Mouse (Mus musculus): ENCODE data around the gene Ryr3. TPM values are rescaled to one million over a fixed set of nuclear protein-coding genes. Genes with fewer than 3 reads are reported as not detected.
A peak's percentile ranks its signal among the peaks of the same experiment; 100 is the strongest.

Ryr3 gene
- polyA plus RNA-seq, 1 experiment = 5.3 TPM

DNA sequence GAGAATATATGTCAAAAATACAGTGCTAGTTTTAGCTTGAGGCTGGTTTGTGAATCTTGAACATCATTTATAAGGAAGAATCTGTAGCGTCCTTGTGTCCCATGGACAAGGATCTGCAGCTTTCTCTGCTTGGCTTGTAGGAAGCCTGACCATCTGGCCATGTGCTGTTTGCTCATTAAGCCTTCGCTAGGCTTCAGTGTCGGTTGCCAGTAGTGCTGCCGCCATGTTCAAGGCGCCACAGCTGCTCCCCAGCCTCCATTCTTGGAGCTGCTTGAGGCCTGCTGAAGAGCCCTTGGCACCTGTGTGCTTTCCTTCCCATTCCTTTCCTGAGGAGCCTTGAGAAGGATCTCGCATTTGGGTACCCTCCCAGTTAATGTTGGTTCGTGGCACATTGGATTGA is 602.5 kb downstream of the Ryr3 start:
- no peak overlapping the region for H3ac ChIP-seq (ENCODE audit: control insufficient read depth, insufficient read length)
- no peaks in the 10 kb centered on the region for H3K27me3 ChIP-seq (ENCODE audit: control insufficient read depth, insufficient read depth, insufficient read length)
- no peaks in the 10 kb centered on the region for H3K36me3 ChIP-seq (ENCODE audit: control insufficient read depth, insufficient read depth)
- no peak for TF ChIP-seq CEBPB (IDR thresholded peaks at IDR 0.05; ENCODE audit: insufficient read depth, poor library complexity, severe bottlenecking)
- TF ChIP-seq TCF12 (IDR thresholded peaks at IDR 0.05; ENCODE audit: insufficient read depth, poor library complexity, severe bottlenecking) = no peak
- no peak for TF ChIP-seq E2F4 (IDR thresholded peaks at IDR 0.05; ENCODE audit: insufficient read depth)
- no peak for TF ChIP-seq POLR2AphosphoS2 (IDR thresholded peaks at IDR 0.05; ENCODE audit: insufficient read length, low read depth)
- no peak for TF ChIP-seq MYOG (IDR thresholded peaks at IDR 0.05; ENCODE audit: control insufficient read depth in 1 of 3, insufficient read depth in 1 of 3, insufficient read length in 2 of 3, low read depth in 2 of 3)
- TF ChIP-seq TCF3 (IDR thresholded peaks at IDR 0.05; ENCODE audit: insufficient read length, low read depth) = no peak
- TF ChIP-seq SRF (IDR thresholded peaks at IDR 0.05; ENCODE audit: control insufficient read depth, insufficient read length, low read depth) = no peak
- no peak for TF ChIP-seq REST (IDR thresholded peaks at IDR 0.05; ENCODE audit: insufficient read depth, insufficient read length)
- TF ChIP-seq POLR2A (IDR thresholded peaks at IDR 0.05; ENCODE audit: insufficient read length, low read depth) = no peak
- no peak for TF ChIP-seq MAX (IDR thresholded peaks at IDR 0.05; ENCODE audit: low read depth)
- no peak for TF ChIP-seq USF1 (IDR thresholded peaks at IDR 0.05; ENCODE audit: low read depth)
- no peak for TF ChIP-seq MYOD1 (IDR thresholded peaks at IDR 0.05; ENCODE audit: control insufficient read depth in 1 of 3, insufficient read length in 2 of 3, low read depth in 2 of 3)
- H3K4me2 ChIP-seq (ENCODE audit: low read depth) = no peak overlapping the region
- H3K4me3 ChIP-seq = no peak overlapping the region
- H3K79me2 ChIP-seq (ENCODE audit: control insufficient read depth, insufficient read depth) = no peaks in the 10 kb centered on the region

DNA sequence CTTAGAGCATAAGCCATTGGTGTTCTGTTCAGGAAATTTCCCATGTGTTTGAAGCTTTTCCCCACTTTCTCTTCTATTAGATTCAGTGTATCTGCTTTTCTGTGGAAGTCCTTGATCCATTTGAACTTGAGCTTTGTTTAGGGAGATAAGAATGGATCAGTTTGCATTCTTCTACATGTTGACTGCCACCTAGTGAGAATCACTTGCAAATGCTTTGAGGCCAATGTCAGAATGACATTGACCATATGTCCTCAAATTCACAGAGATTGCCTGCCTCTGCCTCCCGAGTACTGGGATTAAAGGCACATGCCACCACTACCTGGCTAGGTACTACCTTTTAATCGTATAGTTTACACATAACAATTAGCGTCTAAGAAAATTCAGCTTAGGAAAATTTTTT is 604.3 kb downstream of the Ryr3 start:
- Histone ChIP-seq H3K79me2 (ENCODE audit: control insufficient read depth, insufficient read depth) (no peaks in the 10 kb centered on the region), H3K27me3 (ENCODE audit: control insufficient read depth, insufficient read depth, insufficient read length) (no peaks in the 10 kb centered on the region), H3ac (ENCODE audit: control insufficient read depth, insufficient read length) (no peak overlapping the region), H3K36me3 (ENCODE audit: control insufficient read depth, insufficient read depth) (no peaks in the 10 kb centered on the region), H3K4me3 (no peak overlapping the region), H3K4me2 (ENCODE audit: low read depth) (no peak overlapping the region)
- TF ChIP-seq MAX (IDR thresholded peaks at IDR 0.05; ENCODE audit: low read depth) (no peak), TCF12 (IDR thresholded peaks at IDR 0.05; ENCODE audit: insufficient read depth, poor library complexity, severe bottlenecking) (no peak), USF1 (IDR thresholded peaks at IDR 0.05; ENCODE audit: low read depth) (no peak), SRF (IDR thresholded peaks at IDR 0.05; ENCODE audit: control insufficient read depth, insufficient read length, low read depth) (no peak), CEBPB (IDR thresholded peaks at IDR 0.05; ENCODE audit: insufficient read depth, poor library complexity, severe bottlenecking) (no peak), REST (IDR thresholded peaks at IDR 0.05; ENCODE audit: insufficient read depth, insufficient read length) (no peak), POLR2AphosphoS2 (IDR thresholded peaks at IDR 0.05; ENCODE audit: insufficient read length, low read depth) (no peak), E2F4 (IDR thresholded peaks at IDR 0.05; ENCODE audit: insufficient read depth) (no peak), POLR2A (IDR thresholded peaks at IDR 0.05; ENCODE audit: insufficient read length, low read depth) (no peak), MYOD1 (IDR thresholded peaks at IDR 0.05; ENCODE audit: control insufficient read depth in 1 of 3, insufficient read length in 2 of 3, low read depth in 2 of 3) (no peak), MYOG (IDR thresholded peaks at IDR 0.05; ENCODE audit: control insufficient read depth in 1 of 3, insufficient read depth in 1 of 3, insufficient read length in 2 of 3, low read depth in 2 of 3) (no peak), TCF3 (IDR thresholded peaks at IDR 0.05; ENCODE audit: insufficient read length, low read depth) (no peak)

DNA sequence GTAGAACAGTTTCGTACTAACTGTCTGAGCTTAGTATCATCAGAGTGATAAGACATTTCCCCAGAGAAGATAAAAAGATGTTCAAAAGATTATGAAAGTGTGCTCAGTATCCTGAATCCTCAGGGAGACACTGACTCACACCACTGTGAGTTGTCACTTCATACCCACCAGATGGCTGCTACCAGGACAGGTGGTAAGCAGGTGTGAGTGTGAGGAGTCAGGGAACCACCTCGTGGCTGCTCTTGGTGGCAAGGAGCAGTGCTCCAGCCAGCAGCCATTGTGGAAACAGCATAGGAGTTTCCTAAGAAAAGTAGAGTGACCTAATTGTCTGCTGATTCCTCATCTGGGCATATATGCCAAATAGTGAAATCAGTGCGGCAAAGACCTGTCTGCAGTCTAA is 610.4 kb downstream of the Ryr3 start:
- Histone ChIP-seq H3K4me2 (ENCODE audit: low read depth) (no peak overlapping the region), H3K4me3 (no peak overlapping the region), H3K79me2 (ENCODE audit: control insufficient read depth, insufficient read depth) (no peaks in the 10 kb centered on the region), H3ac (ENCODE audit: control insufficient read depth, insufficient read length) (no peak overlapping the region), H3K27me3 (ENCODE audit: control insufficient read depth, insufficient read depth, insufficient read length) (no peaks in the 10 kb centered on the region), H3K36me3 (ENCODE audit: control insufficient read depth, insufficient read depth) (no peaks in the 10 kb centered on the region)
- TF ChIP-seq MYOG (IDR thresholded peaks at IDR 0.05; ENCODE audit: control insufficient read depth in 1 of 3, insufficient read depth in 1 of 3, insufficient read length in 2 of 3, low read depth in 2 of 3) (no peak), USF1 (IDR thresholded peaks at IDR 0.05; ENCODE audit: low read depth) (no peak), MYOD1 (IDR thresholded peaks at IDR 0.05; ENCODE audit: control insufficient read depth in 1 of 3, insufficient read length in 2 of 3, low read depth in 2 of 3) (peak in 1 of 3 experiments; percentile 53), CEBPB (IDR thresholded peaks at IDR 0.05; ENCODE audit: insufficient read depth, poor library complexity, severe bottlenecking) (no peak)

DNA sequence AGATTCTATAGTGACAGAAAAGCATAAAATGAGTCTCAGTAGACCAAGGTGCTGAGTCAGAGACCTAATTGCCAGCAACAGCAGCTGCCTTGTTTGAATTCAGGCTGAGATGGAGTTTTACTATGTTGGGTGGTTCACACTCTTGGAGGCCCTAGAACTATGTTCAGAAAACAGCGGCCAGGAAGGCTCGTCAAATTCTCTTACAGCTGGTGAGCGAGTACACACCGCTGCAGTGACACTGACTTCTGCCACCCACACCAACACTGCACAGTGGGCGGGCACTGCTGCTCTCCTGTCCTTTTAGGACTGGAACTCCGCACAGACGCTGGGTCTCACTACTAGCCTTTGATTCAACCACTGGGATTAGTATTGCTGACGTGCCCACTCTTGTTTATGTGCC is 614.4 kb downstream of the Ryr3 start:
- Histone ChIP-seq H3K79me2 (ENCODE audit: control insufficient read depth, insufficient read depth) (no peaks in the 10 kb centered on the region), H3K4me2 (ENCODE audit: low read depth) (no peak overlapping the region), H3ac (ENCODE audit: control insufficient read depth, insufficient read length) (no peak overlapping the region), H3K4me3 (no peak overlapping the region), H3K36me3 (ENCODE audit: control insufficient read depth, insufficient read depth) (no peaks in the 10 kb centered on the region), H3K27me3 (ENCODE audit: control insufficient read depth, insufficient read depth, insufficient read length) (no peaks in the 10 kb centered on the region)
- TF ChIP-seq POLR2AphosphoS2 (IDR thresholded peaks at IDR 0.05; ENCODE audit: insufficient read length, low read depth) (no peak), CEBPB (IDR thresholded peaks at IDR 0.05; ENCODE audit: insufficient read depth, poor library complexity, severe bottlenecking) (no peak), REST (IDR thresholded peaks at IDR 0.05; ENCODE audit: insufficient read depth, insufficient read length) (no peak), MYOD1 (IDR thresholded peaks at IDR 0.05; ENCODE audit: control insufficient read depth in 1 of 3, insufficient read length in 2 of 3, low read depth in 2 of 3) (no peak), POLR2A (IDR thresholded peaks at IDR 0.05; ENCODE audit: insufficient read length, low read depth) (no peak), TCF12 (IDR thresholded peaks at IDR 0.05; ENCODE audit: insufficient read depth, poor library complexity, severe bottlenecking) (no peak), MYOG (IDR thresholded peaks at IDR 0.05; ENCODE audit: control insufficient read depth in 1 of 3, insufficient read depth in 1 of 3, insufficient read length in 2 of 3, low read depth in 2 of 3) (no peak), SRF (IDR thresholded peaks at IDR 0.05; ENCODE audit: control insufficient read depth, insufficient read length, low read depth) (no peak), E2F4 (IDR thresholded peaks at IDR 0.05; ENCODE audit: insufficient read depth) (no peak), USF1 (IDR thresholded peaks at IDR 0.05; ENCODE audit: low read depth) (no peak), TCF3 (IDR thresholded peaks at IDR 0.05; ENCODE audit: insufficient read length, low read depth) (no peak), MAX (IDR thresholded peaks at IDR 0.05; ENCODE audit: low read depth) (no peak)

DNA sequence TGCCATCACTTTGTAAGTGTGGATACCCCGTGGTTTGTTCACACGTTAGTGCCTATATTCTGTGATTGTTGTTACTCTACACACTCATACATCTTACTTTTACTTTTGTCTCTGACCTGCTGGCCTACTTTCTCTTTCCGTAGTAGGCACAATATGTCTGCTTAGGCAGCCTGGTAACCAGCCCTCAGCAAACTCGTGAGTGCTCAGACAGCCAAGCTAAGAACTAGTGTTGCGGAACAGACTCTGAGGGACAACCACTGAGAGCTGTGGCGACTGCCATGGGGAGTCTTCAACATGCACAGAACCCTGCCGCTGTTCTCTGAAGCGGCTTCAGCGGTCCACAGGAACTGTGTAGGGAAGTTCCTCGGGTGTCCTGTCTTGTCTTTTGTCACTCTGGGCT is 616.7 kb downstream of the Ryr3 start:
- Histone ChIP-seq H3K36me3 (ENCODE audit: control insufficient read depth, insufficient read depth) (no peaks in the 10 kb centered on the region), H3K4me3 (no peak overlapping the region), H3K27me3 (ENCODE audit: control insufficient read depth, insufficient read depth, insufficient read length) (no peaks in the 10 kb centered on the region), H3ac (ENCODE audit: control insufficient read depth, insufficient read length) (no peak overlapping the region), H3K4me2 (ENCODE audit: low read depth) (no peak overlapping the region), H3K79me2 (ENCODE audit: control insufficient read depth, insufficient read depth) (no peaks in the 10 kb centered on the region)
- TF ChIP-seq POLR2A (IDR thresholded peaks at IDR 0.05; ENCODE audit: insufficient read length, low read depth) (no peak), POLR2AphosphoS2 (IDR thresholded peaks at IDR 0.05; ENCODE audit: insufficient read length, low read depth) (no peak), E2F4 (IDR thresholded peaks at IDR 0.05; ENCODE audit: insufficient read depth) (no peak), TCF12 (IDR thresholded peaks at IDR 0.05; ENCODE audit: insufficient read depth, poor library complexity, severe bottlenecking) (no peak), REST (IDR thresholded peaks at IDR 0.05; ENCODE audit: insufficient read depth, insufficient read length) (no peak), TCF3 (IDR thresholded peaks at IDR 0.05; ENCODE audit: insufficient read length, low read depth) (no peak), MYOD1 (IDR thresholded peaks at IDR 0.05; ENCODE audit: control insufficient read depth in 1 of 3, insufficient read length in 2 of 3, low read depth in 2 of 3) (no peak), USF1 (IDR thresholded peaks at IDR 0.05; ENCODE audit: low read depth) (no peak), CEBPB (IDR thresholded peaks at IDR 0.05; ENCODE audit: insufficient read depth, poor library complexity, severe bottlenecking) (no peak), MYOG (IDR thresholded peaks at IDR 0.05; ENCODE audit: control insufficient read depth in 1 of 3, insufficient read depth in 1 of 3, insufficient read length in 2 of 3, low read depth in 2 of 3) (no peak), MAX (IDR thresholded peaks at IDR 0.05; ENCODE audit: low read depth) (no peak), SRF (IDR thresholded peaks at IDR 0.05; ENCODE audit: control insufficient read depth, insufficient read length, low read depth) (no peak)

Data from myocyte (in vitro differentiated cells).